Comparison of ENCODE assay signal across 12 mouse cellular contexts in genomic region chr15:79826221-79826935, GRCm38 (mm10). TPM values are rescaled to one million over a fixed set of nuclear protein-coding genes. Genes with fewer than 3 reads are reported as not detected.
DNase-seq lines count a peak whose midpoint lies in the region; ATAC-seq and TF ChIP-seq lines count a peak whose summit lies in the region.
"Had no signal": no experiment of that assay in that cellular context is flagged by ENCODE, and none has a peak within 500 bp of the region (broad histone marks: within the 10 kb centered on the region; RNA-seq: fewer than 3 reads in every experiment).

No protein-coding gene starts in this region.

- H3K36me3 ChIP-seq in hindbrain, embryonic 16.5 days (ENCODE audit: control insufficient read depth, insufficient read depth, low read length) = peaks cover 9% of the 10 kb centered on the region
- H3K36me3 ChIP-seq in hindbrain, embryonic 10.5 days = peaks cover 61% of the 10 kb centered on the region
- H3K36me3 ChIP-seq in lung, postnatal 0 days (ENCODE audit: insufficient read depth, low read length) = peaks cover 7% of the 10 kb centered on the region; the same call in 1 of the 2 replicates

- no peak for TF ChIP-seq CTCF in lung, postnatal 0 days (IDR thresholded peaks at IDR 0.05)

- no peak for ATAC-seq in hindbrain, embryonic 16.5 days
- ATAC-seq in lung, postnatal 0 days = no peak
- ATAC-seq: liver, embryonic 12.5 days had no signal

- no peak overlapping the region for H3K4me3 ChIP-seq in hindbrain, embryonic 16.5 days (ENCODE audit: low read length)
- no peak overlapping the region for H3K4me3 ChIP-seq in hindbrain, embryonic 10.5 days
- no peak overlapping the region for H3K4me3 ChIP-seq in lung, postnatal 0 days (ENCODE audit: low read depth, low read length)
- H3K4me3 ChIP-seq: heart, adult 2 months; liver, embryonic 12.5 days had no signal

- H3K4me1 ChIP-seq in hindbrain, embryonic 16.5 days (ENCODE audit: control insufficient read depth, insufficient read depth, low read depth, low read length) = peaks cover 53% of the 10 kb centered on the region
- H3K4me1 ChIP-seq in hindbrain, embryonic 10.5 days (replicated peaks) = peaks cover 63% of the 10 kb centered on the region
- H3K4me1 ChIP-seq in lung, postnatal 0 days (ENCODE audit: insufficient read depth, low read depth, low read length) = peaks cover 3% of the 10 kb centered on the region; the same call in 1 of the 2 replicates

- no peak for DNase-seq in hindbrain, embryonic 10.5 days (ENCODE audit: low spot score)
- peak; percentile 9 for DNase-seq in right cerebral cortex, postnatal 14 days
- no peak for DNase-seq in right cerebral cortex, adult 2 months (ENCODE audit: low spot score in 2 of 2)
- DNase-seq in cerebellum, postnatal 25 days = peak; percentile 46 to 52
- DNase-seq in kidney, postnatal 10 days = no peak
- no peak for DNase-seq in lung, postnatal 0 days (ENCODE audit: low spot score)
- DNase-seq: heart, adult 2 months; lung, postnatal 4 days had no signal

- WGBS in hindbrain, embryonic 16.5 days = 88% methylated on average over 9 of the region's 9 CpGs
- WGBS in hindbrain, embryonic 10.5 days = 89% methylated on average over 9 of the region's 9 CpGs
- WGBS in lung, postnatal 0 days = 68% methylated on average over 9 of the region's 9 CpGs

- no peak overlapping the region for H3K4me2 ChIP-seq in hindbrain, embryonic 16.5 days (ENCODE audit: low read length)
- no peak overlapping the region for H3K4me2 ChIP-seq in lung, postnatal 0 days (replicated peaks; ENCODE audit: low read depth, low read length)
- H3K4me2 ChIP-seq: liver, embryonic 12.5 days had no signal

- H3K27me3 ChIP-seq in hindbrain, embryonic 16.5 days (replicated peaks; ENCODE audit: control insufficient read depth, insufficient read depth, low read length) = no peaks in the 10 kb centered on the region
- H3K27me3 ChIP-seq in hindbrain, embryonic 10.5 days (ENCODE audit: insufficient read depth, poor library complexity, severe bottlenecking) = no peaks in the 10 kb centered on the region
- no peaks in the 10 kb centered on the region for H3K27me3 ChIP-seq in lung, postnatal 0 days (replicated peaks; ENCODE audit: insufficient read depth, low read length)
- H3K27me3 ChIP-seq: liver, embryonic 12.5 days had no signal

- H3K27ac ChIP-seq in hindbrain, embryonic 16.5 days (ENCODE audit: low read depth, low read length) = peak overlapping the region; percentile 36; the same call in 1 of the 2 replicates
- H3K27ac ChIP-seq in hindbrain, embryonic 10.5 days = no peak overlapping the region
- H3K27ac ChIP-seq in lung, postnatal 0 days (ENCODE audit: low read length) = no peak overlapping the region
- H3K27ac ChIP-seq: heart, adult 2 months; liver, embryonic 12.5 days had no signal

- no peak for TF ChIP-seq EP300 in lung, postnatal 0 days (IDR thresholded peaks at IDR 0.05)

- peak overlapping the region; percentile 33; the same call in 1 of the 2 replicates for H3K9ac ChIP-seq in hindbrain, embryonic 16.5 days (ENCODE audit: low read depth, low read length)
- no peak overlapping the region for H3K9ac ChIP-seq in lung, postnatal 0 days (replicated peaks; ENCODE audit: low read depth)
- H3K9ac ChIP-seq: liver, embryonic 12.5 days had no signal

- H3K9me3 ChIP-seq in hindbrain, embryonic 16.5 days (ENCODE audit: control insufficient read depth, low read length) = no peaks in the 10 kb centered on the region
- no peaks in the 10 kb centered on the region for H3K9me3 ChIP-seq in hindbrain, embryonic 10.5 days
- H3K9me3 ChIP-seq in lung, postnatal 0 days (ENCODE audit: low read length) = no peaks in the 10 kb centered on the region
- H3K9me3 ChIP-seq: liver, embryonic 12.5 days had no signal

RNA-seq across cellular contexts. Expression of gene Npcd, which starts 7.7 kb away (rescaled TPM):
- polyA plus RNA-seq in hindbrain, embryonic 16.5 days (2015; fragmentation: Nextera tagmentation; extraction: Ambion mirVana) = 0.41 and 0.67 TPM in 2 replicates
- 0.14 and 0.17 TPM in 2 replicates for polyA plus RNA-seq in hindbrain, embryonic 10.5 days (2016; fragmentation: Nextera tagmentation; extraction: Ambion mirVana)
- polyA plus RNA-seq in lung, postnatal 0 days (2015; fragmentation: Nextera tagmentation; extraction: Ambion mirVana) = 0.13 TPM in 1 of 2 replicates, not detected in the other
- polyA plus RNA-seq: intestine, embryonic 14.5 days; kidney, embryonic 16.5 days; liver, embryonic 12.5 days had no signal

RNA-seq across cellular contexts. Expression of gene Cbx6, which starts 8.1 kb away (rescaled TPM):
- 65.2 and 67.2 TPM in 2 replicates for polyA plus RNA-seq in hindbrain, embryonic 16.5 days (2015; fragmentation: Nextera tagmentation; extraction: Ambion mirVana)
- polyA plus RNA-seq in hindbrain, embryonic 10.5 days (2016; fragmentation: Nextera tagmentation; extraction: Ambion mirVana) = 20.7 and 26.1 TPM in 2 replicates
- 52.2 and 60.6 TPM in 2 replicates for polyA plus RNA-seq in lung, postnatal 0 days (2015; fragmentation: Nextera tagmentation; extraction: Ambion mirVana)

RNA-seq across cellular contexts. Expression of gene Nptxr, which starts 21.8 kb away (rescaled TPM):
- polyA plus RNA-seq in hindbrain, embryonic 16.5 days (2015; fragmentation: Nextera tagmentation; extraction: Ambion mirVana) = 44.1 and 58.7 TPM in 2 replicates
- polyA plus RNA-seq in hindbrain, embryonic 10.5 days (2016; fragmentation: Nextera tagmentation; extraction: Ambion mirVana) = 2.2 and 4.6 TPM in 2 replicates
- polyA plus RNA-seq in lung, postnatal 0 days (2015; fragmentation: Nextera tagmentation; extraction: Ambion mirVana) = 1.0 and 1.2 TPM in 2 replicates

RNA-seq across cellular contexts. Expression of gene Dnal4, which starts 48.7 kb away (rescaled TPM):
- 61.8 and 64.9 TPM in 2 replicates for polyA plus RNA-seq in hindbrain, embryonic 16.5 days (2015; fragmentation: Nextera tagmentation; extraction: Ambion mirVana)
- polyA plus RNA-seq in hindbrain, embryonic 10.5 days (2016; fragmentation: Nextera tagmentation; extraction: Ambion mirVana) = 68.0 and 83.0 TPM in 2 replicates
- 49.5 and 52.4 TPM in 2 replicates for polyA plus RNA-seq in lung, postnatal 0 days (2015; fragmentation: Nextera tagmentation; extraction: Ambion mirVana)

Comparison
In these comparisons a context has a peak if more than half of its experiments do, and no peak if none do; other contexts are left out.
1. DNase-seq: peak in right cerebral cortex, postnatal 14 days (single experiment) and cerebellum, postnatal 25 days (2 of 2); none in hindbrain, embryonic 10.5 days (single experiment), right cerebral cortex, adult 2 months (0 of 2), kidney, postnatal 10 days (single experiment) and lung, postnatal 0 days (single experiment).